Mouse (Mus musculus): ENCODE measurements around the gene Nbeal2. TPM values are rescaled to one million over a fixed set of nuclear protein-coding genes. Genes with fewer than 3 reads are reported as not detected.

Nbeal2 gene
- polyA plus RNA-seq, 1 experiment from 2014 or later, result 6.4 TPM

GRCm38 (mm10) chr9:110633882-110634281 lies 20.1 kb downstream of the Nbeal2 start:
- Histone ChIP-seq H3K4me3 (no peak overlapping the region), H3K9me3 (no peaks in the 10 kb centered on the region), H3K36me3 (replicated peaks) (no peaks in the 10 kb centered on the region), H3K27me3 (replicated peaks) (peaks cover 20% of the 10 kb centered on the region), H3K9ac (no peak overlapping the region), H3K4me2 (no peak overlapping the region), H3K4me1 (peaks cover 15% of the 10 kb centered on the region), H3K27ac (no peak overlapping the region)
- 75% methylated on average over 17 of the region's 17 CpGs for WGBS
- no peak for ATAC-seq (replicated peaks)

GRCm38 (mm10) chr9:110632671-110633070 lies 21.3 kb downstream of the Nbeal2 start:
- peaks cover 20% of the 10 kb centered on the region for H3K27me3 ChIP-seq (replicated peaks)
- H3K9ac ChIP-seq, result no peak overlapping the region
- no peak overlapping the region for H3K4me2 ChIP-seq
- WGBS, result 83% methylated on average over 15 of the region's 15 CpGs
- peaks cover 15% of the 10 kb centered on the region for H3K4me1 ChIP-seq
- H3K4me3 ChIP-seq, result no peak overlapping the region
- no peak for ATAC-seq (replicated peaks)
- H3K9me3 ChIP-seq, result no peaks in the 10 kb centered on the region
- H3K27ac ChIP-seq, result no peak overlapping the region
- H3K36me3 ChIP-seq (replicated peaks), result no peaks in the 10 kb centered on the region

GRCm38 (mm10) chr9:110631651-110632275 lies 22.2 kb downstream of the Nbeal2 start:
- peaks cover 15% of the 10 kb centered on the region for H3K4me1 ChIP-seq
- H3K4me2 ChIP-seq, result peak overlapping the region; percentile 48
- peaks cover 20% of the 10 kb centered on the region for H3K27me3 ChIP-seq (replicated peaks)
- H3K36me3 ChIP-seq (replicated peaks), result no peaks in the 10 kb centered on the region
- no peak overlapping the region for H3K9ac ChIP-seq
- H3K9me3 ChIP-seq, result no peaks in the 10 kb centered on the region
- WGBS, result 17% methylated on average over 30 of the region's 30 CpGs
- peak overlapping the region; percentile 23 for H3K4me3 ChIP-seq
- ATAC-seq (replicated peaks), result peak; percentile 68; the same call in 1 of the 2 replicates
- H3K27ac ChIP-seq, result no peak overlapping the region

- no peak overlapping the region for H3K27ac ChIP-seq
- WGBS, result 13% methylated on average over 10 of the region's 10 CpGs
Observed at GRCm38 (mm10) chr9:110631191-110631590, 22.8 kb downstream of the Nbeal2 start.

GRCm38 (mm10) chr9:110630171-110630570 lies 23.8 kb downstream of the Nbeal2 start:
- Histone ChIP-seq H3K4me1 (peaks cover 22% of the 10 kb centered on the region), H3K4me3 (no peak overlapping the region), H3K27ac (no peak overlapping the region), H3K9ac (no peak overlapping the region), H3K36me3 (replicated peaks) (no peaks in the 10 kb centered on the region), H3K9me3 (no peaks in the 10 kb centered on the region), H3K27me3 (replicated peaks) (peaks cover 18% of the 10 kb centered on the region), H3K4me2 (no peak overlapping the region)
- WGBS, result 92% methylated on average over 15 of the region's 15 CpGs
- no peak for ATAC-seq (replicated peaks)

More at GRCm38 (mm10) chr9:110631191-110631590, 22.8 kb downstream of the Nbeal2 start:
- Histone ChIP-seq H3K4me1 (peaks cover 15% of the 10 kb centered on the region), H3K36me3 (replicated peaks) (no peaks in the 10 kb centered on the region), H3K4me3 (peak overlapping the region; percentile 23), H3K9ac (no peak overlapping the region), H3K9me3 (no peaks in the 10 kb centered on the region), H3K27me3 (replicated peaks) (peaks cover 20% of the 10 kb centered on the region), H3K4me2 (peak overlapping the region; percentile 48)
- peak; percentile 19; the same call in 1 of the 2 replicates for ATAC-seq (replicated peaks)

GRCm38 (mm10) chr9:110625350-110625908 lies 28.5 kb downstream of the Nbeal2 start:
- Histone ChIP-seq H3K9me3 (no peaks in the 10 kb centered on the region), H3K9ac (peak overlapping the region; percentile 56), H3K4me1 (peaks cover 26% of the 10 kb centered on the region), H3K36me3 (replicated peaks) (no peaks in the 10 kb centered on the region), H3K4me2 (peak overlapping the region; percentile 93), H3K4me3 (peak overlapping the region; percentile 47), H3K27me3 (replicated peaks) (no peaks in the 10 kb centered on the region), H3K27ac (peak overlapping the region; percentile 82)
- peak; percentile 26 for ATAC-seq (replicated peaks)
- 62% methylated on average over 11 of the region's 11 CpGs for WGBS

- H3K4me3 ChIP-seq, result peak within 1 kb of the TSS; percentile 47
- peak within 1 kb of the TSS; percentile 82 for H3K27ac ChIP-seq
- WGBS, result under 1% methylated on average over 41 of the region's 41 CpGs
- no peaks in the 10 kb centered on the region for H3K27me3 ChIP-seq (replicated peaks)
- H3K36me3 ChIP-seq (replicated peaks), result no peaks in the 10 kb centered on the region
- H3K4me1 ChIP-seq, result peaks cover 26% of the 10 kb centered on the region
- H3K4me2 ChIP-seq, result peak within 1 kb of the TSS; percentile 93
- H3K9me3 ChIP-seq, result no peaks in the 10 kb centered on the region
- H3K9ac ChIP-seq, result peak within 1 kb of the TSS; percentile 56
- ATAC-seq (replicated peaks), result peak; percentile 96
Observed at GRCm38 (mm10) chr9:110624361-110625166, 29.4 kb downstream of the Nbeal2 start, which contains the start of gene Nradd. Gene Nradd (minus strand): TSS chr9:110624452.

GRCm38 (mm10) chr9:110623416-110624195 lies 30.4 kb downstream of the Nbeal2 start:
- Histone ChIP-seq H3K27ac (peak overlapping the region; percentile 82), H3K4me1 (peaks cover 26% of the 10 kb centered on the region), H3K4me3 (peak overlapping the region; percentile 47), H3K4me2 (peak overlapping the region; percentile 93), H3K9ac (peak overlapping the region; percentile 56), H3K36me3 (replicated peaks) (peaks cover 5% of the 10 kb centered on the region; the same call in 1 of the 2 replicates), H3K9me3 (no peaks in the 10 kb centered on the region), H3K27me3 (replicated peaks) (no peaks in the 10 kb centered on the region)
- ATAC-seq (replicated peaks), result 0 out of 2 replicates have a peak, but pooled peaks have one; percentile 0
- 39% methylated on average over 8 of the region's 8 CpGs for WGBS

GRCm38 (mm10) chr9:110622621-110623219 lies 31.2 kb downstream of the Nbeal2 start:
- H3K9ac ChIP-seq, result no peak overlapping the region
- 83% methylated on average over 12 of the region's 12 CpGs for WGBS
- H3K27ac ChIP-seq, result no peak overlapping the region
- no peak for ATAC-seq (replicated peaks)
- H3K4me1 ChIP-seq, result peaks cover 26% of the 10 kb centered on the region
- peaks cover 13% of the 10 kb centered on the region; the same call in 1 of the 2 replicates for H3K36me3 ChIP-seq (replicated peaks)
- no peak overlapping the region for H3K4me2 ChIP-seq
- no peaks in the 10 kb centered on the region for H3K27me3 ChIP-seq (replicated peaks)
- no peaks in the 10 kb centered on the region for H3K9me3 ChIP-seq
- H3K4me3 ChIP-seq, result no peak overlapping the region

GRCm38 (mm10) chr9:110620685-110621084 lies 33.3 kb downstream of the Nbeal2 start:
- H3K4me1 ChIP-seq, result peaks cover 24% of the 10 kb centered on the region
- whole genome bisulfite sequencing, result 96% methylated on average over 7 of the region's 7 CpGs
- no peak overlapping the region for H3K9ac ChIP-seq
- no peaks in the 10 kb centered on the region for H3K9me3 ChIP-seq
- H3K4me2 ChIP-seq, result no peak overlapping the region
- peaks cover 21% of the 10 kb centered on the region; the same call in 1 of the 2 replicates for H3K36me3 ChIP-seq (replicated peaks)
- H3K4me3 ChIP-seq, result no peak overlapping the region
- no peak for ATAC-seq (replicated peaks)
- H3K27me3 ChIP-seq (replicated peaks), result no peaks in the 10 kb centered on the region
- H3K27ac ChIP-seq, result no peak overlapping the region

- no peak overlapping the region for H3K27ac ChIP-seq
- no peak overlapping the region for H3K4me3 ChIP-seq
- peaks cover 19% of the 10 kb centered on the region for H3K4me1 ChIP-seq
- H3K9me3 ChIP-seq, result no peaks in the 10 kb centered on the region
- no peak overlapping the region for H3K9ac ChIP-seq
- H3K4me2 ChIP-seq, result no peak overlapping the region
- peaks cover 21% of the 10 kb centered on the region; the same call in 1 of the 2 replicates for H3K36me3 ChIP-seq (replicated peaks)
- WGBS, result 85% methylated on average over 7 of the region's 7 CpGs
- H3K27me3 ChIP-seq (replicated peaks), result no peaks in the 10 kb centered on the region
- no peak for ATAC-seq (replicated peaks)
Observed at GRCm38 (mm10) chr9:110620180-110620579, 33.8 kb downstream of the Nbeal2 start.

Data from midbrain, embryonic 15.5 days (tissue).